ENCODE assay signal across 8 mouse cellular contexts in the genomic region with DNA sequence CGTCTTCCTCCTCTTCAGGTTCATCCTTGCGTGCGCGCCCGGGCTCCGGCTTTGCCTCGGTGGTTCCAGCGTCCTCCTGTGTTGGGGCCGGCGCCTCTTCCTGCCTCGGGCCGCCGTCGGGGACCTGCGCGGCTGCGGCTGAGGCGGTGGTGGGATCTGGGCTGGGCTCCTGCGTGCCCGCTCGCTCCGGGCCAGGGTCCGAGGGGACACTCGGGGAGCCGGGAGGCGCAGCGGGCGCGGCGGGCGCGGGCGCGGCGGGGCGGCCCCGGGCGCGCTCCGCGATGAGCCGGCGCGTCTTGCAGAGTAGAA. TPM values are rescaled to one million over a fixed set of nuclear protein-coding genes. Genes with fewer than 3 reads are reported as not detected.
DNase-seq lines count a peak whose midpoint lies in the region; ATAC-seq and TF ChIP-seq lines count a peak whose summit lies in the region.

No protein-coding gene starts in this region.

- TF ChIP-seq POLR2A in kidney, adult 2 months (IDR thresholded peaks at IDR 0.05; ENCODE audit: low read depth, low read length), result no peak

- H3K27ac ChIP-seq in kidney, adult 2 months (ENCODE audit: insufficient read depth, low read depth, low read length), result no peak overlapping the region
- peak overlapping the region; percentile 94 for H3K27ac ChIP-seq in forebrain, embryonic 15.5 days (replicated peaks)
- no peak overlapping the region for H3K27ac ChIP-seq in liver, embryonic 16.5 days (ENCODE audit: low read length)

- DNase-seq in kidney, adult 2 months, result no peak
- no peak for DNase-seq in kidney, postnatal 14 days
- DNase-seq in ZHBTc4 (ENCODE audit: low read depth, low spot score), result peak; percentile 47
- DNase-seq in adrenal gland, postnatal 25 days, result no peak
- no peak for DNase-seq in gastrocnemius, adult 8-10 months (ENCODE audit: low spot score in 2 of 2)

- no peaks in the 10 kb centered on the region for H3K4me1 ChIP-seq in kidney, adult 2 months (ENCODE audit: control insufficient read depth, insufficient read depth, low read length)
- peaks cover 49% of the 10 kb centered on the region for H3K4me1 ChIP-seq in forebrain, embryonic 15.5 days
- peaks cover 6% of the 10 kb centered on the region for H3K4me1 ChIP-seq in liver, embryonic 16.5 days (ENCODE audit: control insufficient read depth, low read depth, low read length)

- 0 out of 2 replicates have a peak, but pooled peaks have one; percentile 7 for ATAC-seq in forebrain, embryonic 15.5 days (replicated peaks)
- ATAC-seq in liver, embryonic 16.5 days (ENCODE audit: low read depth), result no peak
- no peak for ATAC-seq in activated CD4-positive, CD25-positive, alpha-beta regulatory T cell, adult 4 months

- peak overlapping the region; percentile 98 for H3K9ac ChIP-seq in forebrain, embryonic 15.5 days (replicated peaks)
- no peak overlapping the region for H3K9ac ChIP-seq in liver, embryonic 16.5 days (ENCODE audit: low read depth, low read length)

- peaks cover 3% of the 10 kb centered on the region; the same call in 1 of the 2 replicates for H3K27me3 ChIP-seq in kidney, adult 2 months (replicated peaks; ENCODE audit: control insufficient read depth, insufficient read depth, low read length)
- H3K27me3 ChIP-seq in forebrain, embryonic 15.5 days, result no peaks in the 10 kb centered on the region
- peaks cover 56% of the 10 kb centered on the region for H3K27me3 ChIP-seq in liver, embryonic 16.5 days (ENCODE audit: control insufficient read depth, insufficient read depth, low read depth, low read length)

- no peak for TF ChIP-seq CTCF in kidney, adult 2 months (conservative IDR thresholded peaks at IDR 0.05; ENCODE audit: insufficient read depth, insufficient read length, low read depth, low read length)

- H3K4me2 ChIP-seq in forebrain, embryonic 15.5 days (replicated peaks), result peak overlapping the region; percentile 95
- peak overlapping the region; percentile 74 for H3K4me2 ChIP-seq in liver, embryonic 16.5 days (ENCODE audit: low read depth, low read length)

- H3K9me3 ChIP-seq in forebrain, embryonic 15.5 days, result no peaks in the 10 kb centered on the region
- H3K9me3 ChIP-seq in liver, embryonic 16.5 days (replicated peaks; ENCODE audit: control insufficient read depth, low read length), result no peaks in the 10 kb centered on the region

- 4% methylated on average over 44 of the region's 44 CpGs for WGBS in kidney, adult 2 months
- WGBS in forebrain, embryonic 15.5 days, result 2% methylated on average over 31 of the region's 44 CpGs
- under 1% methylated on average over 40 of the region's 44 CpGs for WGBS in liver, embryonic 16.5 days (ENCODE audit: insufficient replicate concordance)

- peak overlapping the region; percentile 65 for H3K4me3 ChIP-seq in kidney, adult 2 months (ENCODE audit: insufficient read depth, low read depth, low read length)
- H3K4me3 ChIP-seq in forebrain, embryonic 15.5 days, result peak overlapping the region; percentile 99
- peak overlapping the region; percentile 57 for H3K4me3 ChIP-seq in liver, embryonic 16.5 days (ENCODE audit: low read depth, low read length)

- no peaks in the 10 kb centered on the region for H3K36me3 ChIP-seq in kidney, adult 2 months (ENCODE audit: control insufficient read depth, insufficient read depth, low read length)
- no peaks in the 10 kb centered on the region for H3K36me3 ChIP-seq in forebrain, embryonic 15.5 days
- H3K36me3 ChIP-seq in liver, embryonic 16.5 days (ENCODE audit: control insufficient read depth, insufficient read depth), result no peaks in the 10 kb centered on the region

RNA-seq across cellular contexts. Expression of a gene that starts 1.2 kb away (rescaled TPM):
- 2.3 and 2.7 TPM in 2 replicates for polyA plus RNA-seq in kidney, adult 2 months (2012; rRNA removed)
- polyA plus RNA-seq in forebrain, embryonic 15.5 days (2015; fragmentation: Nextera tagmentation; extraction: Ambion mirVana), result 21.6 and 21.9 TPM in 2 replicates
- 0.08 and 0.15 TPM in 2 replicates for polyA plus RNA-seq in liver, embryonic 16.5 days (2015; fragmentation: Nextera tagmentation; extraction: Ambion mirVana)
- 2.4 and 4.2 TPM in 2 replicates for total RNA-seq in adrenal gland, postnatal 25 days (2021)
- not detected for polyA plus RNA-seq in activated CD4-positive, CD25-positive, alpha-beta regulatory T cell, adult 4 months (2017; shearing (Covaris generic))
- total RNA-seq in gastrocnemius, adult 8-10 months (2022), result 10 to 100 TPM; 81.6 to 86.2 (median 81.9) TPM

RNA-seq across cellular contexts. Expression of a gene that starts 40.6 kb away (rescaled TPM):
- polyA plus RNA-seq in kidney, adult 2 months (2012; rRNA removed), result 735 and 1,000 TPM in 2 replicates
- polyA plus RNA-seq in forebrain, embryonic 15.5 days (2015; fragmentation: Nextera tagmentation; extraction: Ambion mirVana), result 21.1 and 22.0 TPM in 2 replicates
- 54.3 and 58.0 TPM in 2 replicates for polyA plus RNA-seq in liver, embryonic 16.5 days (2015; fragmentation: Nextera tagmentation; extraction: Ambion mirVana)
- 47.6 and 55.2 TPM in 2 replicates for total RNA-seq in adrenal gland, postnatal 25 days (2021)
- 10 to 100 TPM; 30.1 to 36.9 TPM for polyA plus RNA-seq in activated CD4-positive, CD25-positive, alpha-beta regulatory T cell, adult 4 months (2017; shearing (Covaris generic))
- total RNA-seq in gastrocnemius, adult 8-10 months (2022), result 10 to 100 TPM; 15.4 to 22.5 (median 19.0) TPM

Comparison
In these comparisons a context has a peak if more than half of its experiments do, and no peak if none do; other contexts are left out.
1. RNA of a gene that starts 40.6 kb away (polyA plus RNA-seq): 735 to 1,000 TPM in kidney, adult 2 months; 54.3 to 58.0 TPM in liver, embryonic 16.5 days, 30.1 to 36.9 TPM in activated CD4-positive, CD25-positive, alpha-beta regulatory T cell, adult 4 months and 21.1 to 22.0 TPM in forebrain, embryonic 15.5 days; every median in the first group is over 10 times any median in the second.
2. Peak in every context shown above with its lines, with median percentiles within 50 percentile points of each other: H3K4me3 ChIP-seq.